In genomic region chr8:120800308-120800865, GRCm38 (mm10) we compare ENCODE assay signal across 8 mouse cellular contexts.
DNase-seq lines count a peak whose midpoint lies in the region; ATAC-seq and TF ChIP-seq lines count a peak whose summit lies in the region.

No protein-coding gene starts in this region.

- TF ChIP-seq CTCF in kidney, adult 2 months (conservative IDR thresholded peaks at IDR 0.05; ENCODE audit: insufficient read depth, insufficient read length, low read depth, low read length): peak; percentile 83

- H3K27me3 ChIP-seq in kidney, adult 2 months (replicated peaks; ENCODE audit: control insufficient read depth, insufficient read depth, low read length): no peaks in the 10 kb centered on the region
- H3K27me3 ChIP-seq in liver, embryonic 11.5 days (replicated peaks; ENCODE audit: control insufficient read depth, insufficient read depth, low read length): peaks cover 11% of the 10 kb centered on the region
- peaks cover 11% of the 10 kb centered on the region for H3K27me3 ChIP-seq in neural tube, embryonic 12.5 days (replicated peaks)

- TF ChIP-seq POLR2A in kidney, adult 2 months (IDR thresholded peaks at IDR 0.05; ENCODE audit: low read depth, low read length): no peak

- H3K4me2 ChIP-seq in liver, embryonic 11.5 days: peak overlapping the region; percentile 5; the same call in 1 of the 2 replicates
- peak overlapping the region; percentile 46 for H3K4me2 ChIP-seq in neural tube, embryonic 12.5 days (replicated peaks)

- H3K9ac ChIP-seq in liver, embryonic 11.5 days (ENCODE audit: low read depth, low read length): no peak overlapping the region
- H3K9ac ChIP-seq in neural tube, embryonic 12.5 days: no peak overlapping the region

- no peaks in the 10 kb centered on the region for H3K9me3 ChIP-seq in liver, embryonic 11.5 days (ENCODE audit: control insufficient read depth, low read length)
- no peaks in the 10 kb centered on the region for H3K9me3 ChIP-seq in neural tube, embryonic 12.5 days

- H3K4me1 ChIP-seq in kidney, adult 2 months (ENCODE audit: control insufficient read depth, insufficient read depth, low read length): peaks cover 16% of the 10 kb centered on the region
- no peaks in the 10 kb centered on the region for H3K4me1 ChIP-seq in liver, embryonic 11.5 days (replicated peaks; ENCODE audit: control insufficient read depth, insufficient read depth, low read length)
- H3K4me1 ChIP-seq in neural tube, embryonic 12.5 days: 0 out of 2 replicates have a peak, but pooled peaks cover 2% of the 10 kb centered on the region

- WGBS in kidney, adult 2 months: 9% methylated on average over 17 of the region's 17 CpGs
- 8% methylated on average over 17 of the region's 17 CpGs for WGBS in liver, embryonic 11.5 days
- 6% methylated on average over 17 of the region's 17 CpGs for WGBS in neural tube, embryonic 12.5 days

- no peak overlapping the region for H3K27ac ChIP-seq in kidney, adult 2 months (ENCODE audit: insufficient read depth, low read depth, low read length)
- no peak overlapping the region for H3K27ac ChIP-seq in liver, embryonic 11.5 days (ENCODE audit: low read depth, low read length)
- no peak overlapping the region for H3K27ac ChIP-seq in neural tube, embryonic 12.5 days

- DNase-seq in ovary, postnatal 10 days (ENCODE audit: low spot score): peak; percentile 34
- no peak for DNase-seq in ovary, adult 18-20 months (ENCODE audit: low spot score)
- DNase-seq in cerebellum, postnatal 10 days: peak; percentile 85 to 88
- peak; percentile 59 for DNase-seq in kidney, adult 2 months
- DNase-seq in liver, embryonic 11.5 days (ENCODE audit: low spot score): peak; percentile 53
- peak; percentile 69 for DNase-seq in thymus, postnatal 25 days

- no peak overlapping the region for H3K4me3 ChIP-seq in kidney, adult 2 months (ENCODE audit: insufficient read depth, low read depth, low read length)
- H3K4me3 ChIP-seq in liver, embryonic 11.5 days (ENCODE audit: low read depth, low read length): no peak overlapping the region
- H3K4me3 ChIP-seq in neural tube, embryonic 12.5 days: no peak overlapping the region

- ATAC-seq in frontal cortex, adult (ENCODE audit: low TSS enrichment): 0 out of 2 replicates have a peak, but pooled peaks have one; percentile 47
- no peak for ATAC-seq in liver, embryonic 11.5 days (replicated peaks; ENCODE audit: low FRiP score)
- peak; percentile 33; the same call in 1 of the 2 replicates for ATAC-seq in neural tube, embryonic 12.5 days (ENCODE audit: low FRiP score, low read depth)

- no peaks in the 10 kb centered on the region for H3K36me3 ChIP-seq in kidney, adult 2 months (ENCODE audit: control insufficient read depth, insufficient read depth, low read length)
- H3K36me3 ChIP-seq in liver, embryonic 11.5 days (ENCODE audit: control insufficient read depth, insufficient read depth, low read length): no peaks in the 10 kb centered on the region
- H3K36me3 ChIP-seq in neural tube, embryonic 12.5 days: no peaks in the 10 kb centered on the region
